Mouse (Mus musculus) limb, embryonic 12.5 days (tissue): ENCODE results near the gene Defb11. TPM values are rescaled to one million over a fixed set of nuclear protein-coding genes. Genes with fewer than 3 reads are reported as not detected.
"Not testable (repeated sequence)": the region's sequence is repeated elsewhere in the genome, so short reads cannot be mapped to it uniquely, and the experiment has no call there.

Experiments used
- ATAC-seq: fragments of 200-750 bp; cut with Nextera tagmentation; 2 replicates; pipeline ENCODE4 v1.8.0; 2017; ENCODE audit warnings: low read depth, moderate TSS enrichment; ENCODE audit not compliant: insufficient number of reproducible peaks, insufficient read depth, low FRiP score, low TSS enrichment
- H3K27ac ChIP-seq: fragments of 300-500 bp; sonication (generic); 2 replicates; pipeline ENCODE4 v1.5.1; 2016; ENCODE audit warnings: mild to moderate bottlenecking, moderate library complexity
- H3K27me3 ChIP-seq: fragments of 300-500 bp; sonication (generic); 2 replicates; pipeline ENCODE4 v1.6.1; 2016; ENCODE audit warnings: mild to moderate bottlenecking, moderate library complexity
- H3K36me3 ChIP-seq: fragments of 300-500 bp; sonication (generic); 2 replicates; pipeline ENCODE4 v1.6.1; 2016; ENCODE audit warnings: mild to moderate bottlenecking, moderate library complexity
- H3K4me1 ChIP-seq: fragments of 300-500 bp; sonication (generic); replicated peaks from 2 replicates; pipeline ENCODE4 v1.6.1; 2016
- H3K4me2 ChIP-seq: fragments of 300-500 bp; sonication (generic); 2 replicates; pipeline ENCODE4 v1.6.1; 2016; ENCODE audit warnings: mild to moderate bottlenecking, moderate library complexity
- H3K4me3 ChIP-seq: fragments of 300-500 bp; sonication (generic); replicated peaks from 2 replicates; pipeline ENCODE4 v1.5.1; 2016; ENCODE audit warnings: mild to moderate bottlenecking
- H3K9ac ChIP-seq: fragments of 300-500 bp; sonication (generic); replicated peaks from 2 replicates; pipeline ENCODE4 v1.6.1; 2016; ENCODE audit warnings: mild to moderate bottlenecking, moderate library complexity
- H3K9me3 ChIP-seq: fragments of 300-500 bp; sonication (generic); 2 replicates; pipeline ENCODE4 v1.6.1; 2016; ENCODE audit warnings: mild to moderate bottlenecking, moderate library complexity
- WGBS: fragments of 180-500 bp; shearing (Covaris S2); methylation state at CpG from one replicate; pipeline ENCODE4 v1.1.7; 2016; 5-methylcytosine and 5-hydroxymethylcytosine counted together
- polyA plus RNA-seq: library from polyadenylated mRNA; unstranded; fragments of >200 nt; fragmentation: Nextera tagmentation; extraction: Ambion mirVana; gene quantifications from 2 replicates; pipeline ENCODE4 v1.2.1, GENCODE M21; 2016

Defb11 gene
- not detected in 2 replicates for polyA plus RNA-seq

DNA sequence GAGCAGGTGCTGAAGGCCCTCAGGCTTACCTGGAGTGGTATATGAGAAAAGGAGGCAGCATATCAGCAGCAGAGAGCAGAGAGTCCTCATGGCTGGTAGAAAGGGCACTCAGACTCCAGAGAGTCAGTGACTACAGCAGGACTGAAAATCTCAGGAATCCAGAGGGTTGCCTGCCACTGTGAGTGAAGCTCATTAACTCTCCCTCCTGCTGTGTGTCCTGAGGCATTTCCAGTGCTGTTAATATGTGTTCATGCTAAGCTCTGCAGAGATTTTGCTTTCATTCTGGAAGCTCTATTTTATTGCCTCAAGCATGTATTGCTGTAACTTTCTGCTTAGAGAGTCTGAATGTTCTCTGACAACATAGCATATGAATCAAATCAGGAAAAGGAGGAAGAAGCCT, at the start of gene Defb11:
Gene Defb11 (minus strand): TSS at position 123 of the 400 bp plus-strand sequence.
- H3K4me2 ChIP-seq, H3K27me3 ChIP-seq, H3K9ac ChIP-seq, H3K9me3 ChIP-seq, H3K4me3 ChIP-seq, H3K27ac ChIP-seq, H3K36me3 ChIP-seq, H3K4me1 ChIP-seq: not testable (repeated sequence)
- ATAC-seq, result peak; percentile 59; the same call in 1 of the 2 replicates

DNA sequence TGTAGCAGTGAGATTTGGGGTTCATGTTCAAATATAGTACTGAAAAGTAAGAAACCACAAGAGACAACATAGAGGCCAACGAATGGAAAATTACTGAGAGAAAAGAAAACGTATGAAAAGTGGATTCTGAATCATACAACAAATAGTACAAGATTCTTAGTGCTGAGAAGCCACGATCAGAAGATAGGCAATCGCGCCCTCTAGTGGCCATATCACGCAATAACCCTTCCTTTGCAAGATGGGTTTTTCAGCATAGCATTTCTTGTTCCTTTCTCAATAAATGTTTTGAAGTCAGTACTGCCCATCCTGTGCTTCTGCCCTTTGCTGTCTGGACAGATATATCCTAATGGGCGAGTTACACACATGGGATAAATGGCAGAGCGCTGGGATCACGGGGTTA, 49.1 kb upstream of the Defb11 start:
- ATAC-seq, result no peak
- H3K4me3 ChIP-seq, result no peak overlapping the region
- no peak overlapping the region for H3K4me2 ChIP-seq
- no peaks in the 10 kb centered on the region for H3K9me3 ChIP-seq
- H3K9ac ChIP-seq, result no peak overlapping the region
- H3K4me1 ChIP-seq, result no peaks in the 10 kb centered on the region
- WGBS, result 7% methylated on average over 9 of the region's 9 CpGs
- no peaks in the 10 kb centered on the region for H3K27me3 ChIP-seq
- no peaks in the 10 kb centered on the region for H3K36me3 ChIP-seq
- H3K27ac ChIP-seq, result no peak overlapping the region

DNA sequence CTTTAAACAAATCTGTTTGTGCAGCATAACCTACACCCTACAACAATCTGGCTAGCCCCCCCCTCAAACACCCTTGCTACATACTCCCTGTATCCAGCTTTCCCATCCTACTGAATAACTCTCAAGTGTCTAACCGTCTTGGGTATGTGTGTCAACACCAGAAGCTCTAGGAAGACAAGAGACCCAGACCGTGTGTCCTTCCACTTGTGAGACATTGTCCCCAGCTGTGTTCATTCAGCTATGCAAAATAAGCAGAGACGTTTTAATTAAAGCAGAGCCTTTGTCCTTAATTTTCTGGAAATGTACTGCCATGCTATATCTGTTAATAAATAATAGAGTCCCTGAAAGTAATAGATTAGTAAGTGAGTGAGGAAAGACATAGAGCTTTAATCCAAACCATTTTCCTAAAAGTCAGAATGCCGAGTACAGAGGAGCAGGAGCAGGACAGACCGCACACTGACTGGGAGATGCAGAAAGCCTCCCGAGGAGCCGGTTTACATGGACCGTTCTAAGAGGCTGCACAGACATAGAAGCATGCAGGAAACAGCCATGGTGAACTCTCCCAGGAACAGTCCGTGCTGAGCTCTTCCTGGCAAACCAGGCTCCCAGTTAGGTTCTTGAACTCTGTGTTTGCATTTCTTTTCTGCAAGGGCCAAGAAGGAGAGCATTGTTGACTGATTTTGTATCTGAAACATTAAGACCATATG, 41.3 kb upstream of the Defb11 start:
- no peak overlapping the region for H3K4me2 ChIP-seq
- no peak for ATAC-seq
- H3K4me3 ChIP-seq, result no peak overlapping the region
- H3K4me1 ChIP-seq, result no peaks in the 10 kb centered on the region
- H3K27ac ChIP-seq, result no peak overlapping the region
- H3K9me3 ChIP-seq, result no peaks in the 10 kb centered on the region
- H3K27me3 ChIP-seq, result no peaks in the 10 kb centered on the region
- no peaks in the 10 kb centered on the region for H3K36me3 ChIP-seq
- 82% methylated on average over 9 of the region's 9 CpGs for WGBS
- no peak overlapping the region for H3K9ac ChIP-seq

DNA sequence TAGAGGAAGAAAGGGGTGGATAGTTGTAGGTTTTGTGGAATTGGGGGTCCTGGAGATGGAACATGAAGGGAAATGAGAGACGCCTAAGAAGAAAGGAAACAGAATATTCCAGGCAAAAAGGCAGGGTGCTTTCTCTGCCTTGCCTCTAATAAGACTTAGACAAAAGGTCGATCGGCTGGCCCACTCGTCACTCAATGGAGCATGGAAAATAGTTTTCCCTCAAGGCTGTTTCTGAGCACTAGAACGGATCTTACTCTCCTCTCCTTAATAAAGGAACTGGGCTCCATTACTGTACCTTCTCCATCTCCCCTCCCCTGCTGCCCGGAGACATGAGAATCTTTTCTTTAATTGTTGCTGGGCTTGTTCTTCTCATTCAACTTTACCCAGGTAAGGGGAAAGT, 40.2 kb upstream of the Defb11 start, which contains the start of gene Defb13:
Gene Defb13 (plus strand): TSS at position 301 of the 400 bp plus-strand sequence.
- H3K9ac ChIP-seq, result no peak within 1 kb of the TSS
- H3K27me3 ChIP-seq, result no peaks in the 10 kb centered on the region
- H3K4me3 ChIP-seq, result no peak within 1 kb of the TSS
- no peaks in the 10 kb centered on the region for H3K4me1 ChIP-seq
- no peak within 1 kb of the TSS for H3K27ac ChIP-seq
- no peaks in the 10 kb centered on the region for H3K9me3 ChIP-seq
- H3K36me3 ChIP-seq, result no peaks in the 10 kb centered on the region
- H3K4me2 ChIP-seq, result no peak within 1 kb of the TSS
- WGBS, result 83% methylated on average over 6 of the region's 6 CpGs
- ATAC-seq, result no peak

DNA sequence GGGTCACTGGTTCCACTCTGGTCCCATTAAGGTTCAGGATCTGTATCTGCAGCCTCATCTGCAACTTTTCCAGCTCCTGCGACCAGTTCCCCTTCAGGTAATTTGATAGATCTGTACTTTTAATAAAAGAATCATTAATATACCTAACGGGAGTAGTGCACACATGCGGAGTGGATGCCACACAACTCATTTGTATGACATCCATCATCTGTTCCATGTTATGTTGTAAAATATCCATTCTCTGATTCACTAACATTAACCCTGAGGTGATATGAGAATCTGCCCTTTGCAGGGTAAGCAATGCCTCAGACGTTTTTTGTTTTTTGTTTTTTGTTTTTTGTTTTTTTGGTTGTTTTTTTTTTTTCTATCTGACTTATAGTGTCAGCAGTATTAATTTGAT, 31.8 kb upstream of the Defb11 start, which contains the start of gene Defb35:
Gene Defb35 (plus strand): TSS at position 301 of the 400 bp plus-strand sequence.
- H3K27ac ChIP-seq, H3K9ac ChIP-seq, ATAC-seq, H3K36me3 ChIP-seq, H3K4me3 ChIP-seq, H3K4me1 ChIP-seq, H3K4me2 ChIP-seq, H3K9me3 ChIP-seq, H3K27me3 ChIP-seq: not testable (repeated sequence)
- 85% methylated on average over 4 of the region's 4 CpGs for WGBS

DNA sequence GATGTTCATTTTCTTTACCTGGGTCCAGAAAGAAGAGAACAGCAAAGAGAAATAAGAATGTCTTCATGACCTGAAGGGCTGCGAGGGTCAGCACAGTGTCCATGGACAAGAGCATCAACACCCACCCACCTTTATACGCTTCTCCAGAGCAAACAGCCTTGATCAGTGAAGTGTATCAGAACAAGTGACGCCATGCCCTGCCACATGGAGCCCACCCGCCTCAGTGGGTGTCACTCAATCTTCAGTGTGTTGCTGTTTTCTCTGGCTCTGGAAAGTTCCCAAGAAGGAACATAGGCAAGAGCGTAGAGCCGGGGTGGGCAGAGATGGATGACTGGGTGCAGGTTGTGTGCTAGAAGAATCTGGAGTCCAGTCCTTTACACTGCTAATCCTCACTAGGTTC, 26.4 kb upstream of the Defb11 start, which contains the start of gene Defb15:
Gene Defb15 (minus strand): TSS at position 101 of the 400 bp plus-strand sequence.
- WGBS, result 92% methylated on average over 6 of the region's 6 CpGs

DNA sequence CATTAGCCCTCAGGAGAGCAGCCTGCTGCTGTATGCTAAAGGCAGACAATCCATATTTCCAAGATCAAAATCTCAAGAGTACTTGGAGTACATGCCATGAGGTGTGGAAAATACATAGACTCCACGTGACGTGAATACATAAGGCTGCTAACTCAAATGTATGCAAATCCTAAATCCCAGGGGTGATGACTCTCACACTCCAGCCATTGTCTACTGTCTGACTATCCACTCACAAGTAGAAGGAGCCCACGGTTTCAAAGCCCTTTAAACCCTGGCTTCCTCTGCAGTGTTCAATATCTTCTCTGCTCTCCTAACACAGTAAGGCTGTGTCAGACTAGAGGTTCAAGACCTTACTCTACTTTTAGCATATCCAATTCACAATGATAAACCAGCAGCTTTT, 24.5 kb upstream of the Defb11 start:
- H3K9me3 ChIP-seq, H3K4me1 ChIP-seq, ATAC-seq, H3K27me3 ChIP-seq, H3K4me3 ChIP-seq, H3K36me3 ChIP-seq, H3K27ac ChIP-seq, H3K9ac ChIP-seq, H3K4me2 ChIP-seq: not testable (repeated sequence)
- 83% methylated on average over 3 of the region's 3 CpGs for WGBS

More for the DNA sequence above, 26.4 kb upstream of the Defb11 start, which contains the start of gene Defb15:
- Histone ChIP-seq H3K9ac (no peak within 1 kb of the TSS), H3K36me3 (no peaks in the 10 kb centered on the region), H3K4me3 (no peak within 1 kb of the TSS), H3K4me1 (no peaks in the 10 kb centered on the region), H3K9me3 (no peaks in the 10 kb centered on the region), H3K27me3 (no peaks in the 10 kb centered on the region), H3K4me2 (no peak within 1 kb of the TSS), H3K27ac (no peak within 1 kb of the TSS)
- ATAC-seq, result no peak

DNA sequence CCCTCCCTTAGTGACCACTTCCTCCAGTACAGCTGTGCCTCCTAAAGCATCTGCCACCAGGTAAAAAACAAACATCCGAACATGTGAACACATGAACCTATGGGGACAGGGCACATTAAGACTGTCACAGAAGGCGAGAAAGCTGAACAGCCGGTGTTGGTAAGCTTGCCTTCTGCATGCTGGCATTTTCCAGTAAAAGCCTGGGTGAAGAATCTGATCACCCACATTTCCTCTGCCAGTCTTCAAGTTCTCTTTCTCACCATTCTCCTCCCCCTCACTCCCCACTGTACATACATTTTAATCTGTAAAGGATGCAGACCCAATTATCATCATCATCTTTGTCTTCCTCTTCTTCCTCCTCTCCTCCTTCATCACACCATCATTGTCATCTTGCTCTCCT, 9.4 kb upstream of the Defb11 start:
- Histone ChIP-seq H3K27ac (no peak overlapping the region), H3K9me3 (no peaks in the 10 kb centered on the region), H3K36me3 (no peaks in the 10 kb centered on the region), H3K4me2 (no peak overlapping the region), H3K9ac (no peak overlapping the region), H3K4me3 (no peak overlapping the region), H3K4me1 (no peaks in the 10 kb centered on the region), H3K27me3 (no peaks in the 10 kb centered on the region)
- 83% methylated on average over 3 of the region's 3 CpGs for WGBS
- ATAC-seq, result no peak

DNA sequence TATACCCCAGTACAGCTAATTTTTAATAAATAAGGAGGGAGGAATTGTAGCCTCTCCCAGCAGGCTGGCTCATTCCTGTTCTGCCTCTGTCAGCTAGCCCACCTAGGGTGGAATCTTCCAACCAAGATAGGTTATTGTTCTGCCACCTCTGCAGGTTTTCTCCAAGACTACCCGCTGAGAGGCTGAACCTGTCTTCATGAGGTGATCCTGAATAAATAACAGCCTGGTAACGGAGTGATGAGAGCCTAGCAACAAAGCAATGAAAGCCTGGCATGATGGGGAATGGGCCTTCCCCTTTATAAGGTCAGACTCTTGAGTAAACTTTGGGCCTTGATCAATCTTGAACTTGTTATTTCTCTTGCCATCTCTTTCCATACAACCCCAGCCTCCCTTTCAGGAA, 6.3 kb upstream of the Defb11 start:
- no peaks in the 10 kb centered on the region for H3K36me3 ChIP-seq
- H3K9ac ChIP-seq, result no peak overlapping the region
- no peak overlapping the region for H3K27ac ChIP-seq
- H3K9me3 ChIP-seq, result no peaks in the 10 kb centered on the region
- H3K27me3 ChIP-seq, result no peaks in the 10 kb centered on the region
- no peaks in the 10 kb centered on the region for H3K4me1 ChIP-seq
- no peak for ATAC-seq
- H3K4me3 ChIP-seq, result no peak overlapping the region
- H3K4me2 ChIP-seq, result no peak overlapping the region
- WGBS, result 27% methylated on average over 2 of the region's 2 CpGs

DNA sequence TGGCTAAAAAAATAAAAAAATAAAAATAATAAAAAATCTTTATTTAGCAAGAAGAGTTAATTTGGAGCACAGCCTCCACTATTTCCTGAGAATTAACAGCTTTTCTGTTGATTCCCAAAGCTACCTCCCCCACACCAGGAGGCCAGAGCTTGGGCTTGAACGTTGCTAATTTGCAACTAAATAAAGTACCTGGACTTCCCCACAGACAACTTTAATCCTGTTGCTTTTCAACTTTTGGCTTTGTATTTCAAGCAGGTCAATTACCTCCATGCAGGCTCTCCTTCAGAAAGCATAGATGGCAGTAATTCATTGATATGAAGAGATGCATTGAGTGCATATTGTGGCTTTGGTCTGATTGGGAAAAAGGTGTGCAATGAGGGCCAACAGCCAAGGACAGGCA, 5.7 kb upstream of the Defb11 start:
- Histone ChIP-seq H3K36me3 (no peaks in the 10 kb centered on the region), H3K4me3 (no peak overlapping the region), H3K9ac (no peak overlapping the region), H3K9me3 (no peaks in the 10 kb centered on the region), H3K4me2 (no peak overlapping the region), H3K27me3 (no peaks in the 10 kb centered on the region), H3K4me1 (no peaks in the 10 kb centered on the region), H3K27ac (no peak overlapping the region)
- no peak for ATAC-seq
- 8% methylated on average over 1 of the region's 1 CpGs for WGBS

DNA sequence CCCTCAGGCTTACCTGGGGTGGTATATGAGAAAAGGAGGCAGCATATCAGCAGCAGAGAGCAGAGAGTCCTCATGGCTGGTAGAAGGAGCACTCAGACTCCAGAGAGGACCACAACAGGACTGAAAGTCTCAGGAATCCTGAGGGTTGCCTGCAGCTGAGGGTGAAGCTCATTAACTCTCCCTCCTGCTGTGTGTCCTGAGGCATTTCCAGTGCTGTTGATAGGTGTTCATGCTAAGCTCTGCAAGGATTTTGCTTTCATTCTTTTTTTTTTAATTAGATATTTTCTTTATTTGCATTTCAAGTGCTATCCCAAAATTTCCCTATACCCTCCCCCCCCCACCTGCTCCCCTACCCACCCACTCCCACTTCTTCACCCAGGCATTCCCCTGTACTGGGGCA, 20.9 kb downstream of the Defb11 start, which contains the start of gene Defb9:
Gene Defb9 (minus strand): TSS at position 101 of the 400 bp plus-strand sequence.
- not testable (repeated sequence) for H3K27ac ChIP-seq, H3K9ac ChIP-seq, H3K4me3 ChIP-seq, H3K27me3 ChIP-seq, ATAC-seq, H3K36me3 ChIP-seq, H3K4me1 ChIP-seq, H3K9me3 ChIP-seq, H3K4me2 ChIP-seq

DNA sequence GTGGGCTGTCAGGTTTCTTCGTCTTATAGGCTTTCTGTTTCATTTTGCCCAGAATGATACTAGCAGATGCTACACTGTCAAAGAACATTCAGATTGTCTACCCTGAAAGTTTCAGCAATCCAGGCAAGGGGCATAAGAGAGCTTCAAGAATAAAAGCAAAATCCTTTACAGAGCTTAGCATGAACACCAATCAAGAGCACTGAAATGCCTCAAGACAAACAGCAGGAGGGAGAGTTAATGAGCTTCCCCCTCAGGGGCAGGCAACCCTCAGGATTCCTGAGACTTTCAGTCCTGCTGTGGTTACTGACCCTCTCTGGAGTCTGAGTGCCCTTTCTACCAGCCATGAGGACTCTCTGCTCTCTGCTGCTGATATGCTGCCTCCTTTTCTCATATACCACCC, 47.6 kb downstream of the Defb11 start, which contains the start of gene Defb10:
Gene Defb10 (plus strand): TSS at position 316 of the 400 bp plus-strand sequence.
- WGBS, result 56% methylated on average over 1 of the region's 1 CpGs
- H3K27me3 ChIP-seq, H3K9me3 ChIP-seq, ATAC-seq, H3K27ac ChIP-seq, H3K4me2 ChIP-seq, H3K36me3 ChIP-seq, H3K9ac ChIP-seq, H3K4me3 ChIP-seq, H3K4me1 ChIP-seq: not testable (repeated sequence)
